Mouse (Mus musculus): ENCODE measurements at regions not wholly inside any gene's neighbourhood (a gene's known extent, or its start where the extent isn't known, plus 50 kb on each side); places are given as distances from the start of the nearest gene placed in this dataset.

DNA sequence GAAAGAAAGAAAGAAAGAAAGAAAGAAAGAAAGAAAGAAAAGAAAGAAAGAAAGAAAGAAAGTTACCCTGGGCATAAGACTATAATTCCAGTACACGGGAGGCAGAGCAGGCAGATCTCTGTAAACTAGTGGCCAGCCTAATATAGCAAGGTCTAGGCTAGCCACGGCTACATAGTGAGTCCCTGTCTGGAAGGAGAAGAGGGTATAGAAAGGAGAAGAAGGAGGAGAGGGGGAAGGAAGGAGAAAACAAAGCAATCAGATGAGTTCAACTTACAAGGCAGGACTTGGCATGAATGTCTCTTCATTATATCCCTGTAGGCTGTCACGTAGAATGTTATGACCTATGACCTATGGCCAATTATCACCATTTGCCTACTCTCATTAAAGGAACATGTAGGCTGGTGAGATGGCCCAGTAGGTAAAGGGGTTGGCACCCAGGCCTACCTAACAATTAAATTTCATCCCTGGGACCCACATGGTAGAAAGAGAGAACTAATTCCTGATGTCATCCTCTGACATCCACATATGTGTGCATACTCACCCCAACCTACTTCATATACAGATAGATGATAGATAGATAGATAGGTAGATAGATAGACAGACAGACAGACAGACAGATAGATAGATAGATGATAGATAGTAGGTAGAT, 78.6 kb upstream of the Lrpprc start:
- Histone ChIP-seq H3K9ac (replicated peaks) (no peak overlapping the region), H3K4me3 (ENCODE audit: low read depth, low read length) (no peak overlapping the region), H3K4me1 (ENCODE audit: insufficient read depth) (no peaks in the 10 kb centered on the region), H3K9me3 (ENCODE audit: low read length) (no peaks in the 10 kb centered on the region), H3K27ac (ENCODE audit: low read depth) (no peak overlapping the region), H3K36me3 (replicated peaks; ENCODE audit: insufficient read depth, low read length) (no peaks in the 10 kb centered on the region), H3K4me2 (ENCODE audit: low read depth, low read length) (no peak overlapping the region), H3K27me3 (ENCODE audit: insufficient read depth, low read length) (no peaks in the 10 kb centered on the region)
- WGBS (ENCODE audit: insufficient replicate concordance) = 83% methylated on average over 3 of the region's 3 CpGs
- no peak for ATAC-seq
- TF ChIP-seq CTCF (IDR thresholded peaks at IDR 0.05; ENCODE audit: low read depth) = no peak
- no peak for TF ChIP-seq EP300 (IDR thresholded peaks at IDR 0.05; ENCODE audit: low read depth)
- DNase-seq = no peak

DNA sequence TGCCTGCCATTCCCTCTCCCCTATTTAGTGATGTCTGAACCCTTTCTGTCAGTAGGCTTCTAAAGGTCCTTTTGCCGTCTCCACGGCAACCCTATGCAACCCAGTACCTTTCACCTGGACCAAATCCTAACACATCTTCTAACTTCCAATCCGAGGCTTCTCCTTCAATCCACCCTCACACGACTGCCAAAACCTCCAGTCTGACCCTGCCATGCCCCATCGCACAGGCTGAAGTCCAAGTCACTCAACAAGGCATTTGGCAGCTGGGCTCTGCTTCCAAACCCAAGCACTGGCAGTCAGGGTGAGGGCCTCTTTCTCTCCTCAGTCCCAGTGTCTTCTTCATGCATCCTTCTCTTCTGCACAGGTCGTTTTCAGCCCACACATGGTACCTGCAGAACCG, 83.0 kb upstream of the Lrpprc start:
- Histone ChIP-seq H3K4me2 (ENCODE audit: low read depth, low read length) (no peak overlapping the region), H3K27me3 (ENCODE audit: insufficient read depth, low read length) (no peaks in the 10 kb centered on the region), H3K9ac (replicated peaks) (no peak overlapping the region), H3K4me3 (ENCODE audit: low read depth, low read length) (no peak overlapping the region), H3K36me3 (replicated peaks; ENCODE audit: insufficient read depth, low read length) (no peaks in the 10 kb centered on the region), H3K4me1 (ENCODE audit: insufficient read depth) (peaks cover 10% of the 10 kb centered on the region), H3K27ac (ENCODE audit: low read depth) (peak overlapping the region; percentile 71), H3K9me3 (ENCODE audit: low read length) (no peaks in the 10 kb centered on the region)
- DNase-seq (peak; percentile 57), ATAC-seq (peak; percentile 89)
- TF ChIP-seq EP300 (IDR thresholded peaks at IDR 0.05; ENCODE audit: low read depth) (peak; percentile 84), CTCF (IDR thresholded peaks at IDR 0.05; ENCODE audit: low read depth) (no peak)
- WGBS (ENCODE audit: insufficient replicate concordance) = 79% methylated on average over 7 of the region's 7 CpGs

DNA sequence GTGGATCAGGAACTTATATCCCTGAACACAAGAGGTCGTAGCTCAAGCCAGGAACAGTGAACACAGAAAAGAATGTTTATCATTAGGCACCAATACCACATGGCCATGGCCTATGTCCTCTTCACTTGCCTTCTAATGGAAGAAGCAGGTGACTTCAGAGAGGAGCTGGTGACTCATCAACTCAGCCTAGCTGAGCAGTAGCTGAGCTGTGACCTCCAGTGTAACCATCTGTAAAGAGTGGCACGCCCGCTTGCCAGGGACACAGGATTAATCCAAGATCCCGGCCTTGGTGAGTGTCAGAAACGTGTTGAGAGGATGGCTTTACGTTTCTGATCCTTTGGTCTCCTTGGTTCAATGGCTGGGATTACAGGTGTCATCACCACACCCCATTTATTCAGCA, 82.0 kb upstream of the Ppm1b start:
- 65% methylated on average over 6 of the region's 6 CpGs for WGBS (ENCODE audit: insufficient replicate concordance)
- Histone ChIP-seq H3K36me3 (replicated peaks; ENCODE audit: insufficient read depth, low read length) (no peaks in the 10 kb centered on the region), H3K27ac (ENCODE audit: low read depth) (peak overlapping the region; percentile 71; the same call in 1 of the 2 replicates), H3K9ac (replicated peaks) (no peak overlapping the region), H3K27me3 (ENCODE audit: insufficient read depth, low read length) (no peaks in the 10 kb centered on the region), H3K4me2 (ENCODE audit: low read depth, low read length) (no peak overlapping the region), H3K4me3 (ENCODE audit: low read depth, low read length) (no peak overlapping the region), H3K4me1 (ENCODE audit: insufficient read depth) (peaks cover 12% of the 10 kb centered on the region), H3K9me3 (ENCODE audit: low read length) (no peaks in the 10 kb centered on the region)
- TF ChIP-seq EP300 (IDR thresholded peaks at IDR 0.05; ENCODE audit: low read depth) (no peak), CTCF (IDR thresholded peaks at IDR 0.05; ENCODE audit: low read depth) (no peak)
- no peak for DNase-seq
- ATAC-seq = no peak

DNA sequence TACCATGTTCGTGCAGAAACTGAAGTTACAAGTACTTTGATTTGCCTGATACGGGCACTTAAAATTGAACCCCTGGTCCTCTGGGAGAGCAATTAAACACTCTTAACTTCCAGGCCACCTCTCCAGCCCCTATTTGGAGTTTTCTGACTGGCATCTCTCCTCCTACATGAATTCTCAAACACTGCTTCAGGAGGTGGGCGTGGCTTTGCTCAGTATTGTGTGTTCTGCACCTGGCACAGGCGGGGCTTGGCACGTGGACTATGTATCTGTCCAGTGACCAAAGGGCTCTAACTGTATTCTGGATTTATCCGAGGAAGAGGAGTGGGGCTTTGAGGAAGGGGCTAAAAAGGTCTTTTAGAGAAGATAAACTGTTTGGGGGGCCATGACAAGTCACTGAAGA, 81.5 kb upstream of the Ppm1b start:
- no peak for ATAC-seq
- H3K36me3 ChIP-seq (replicated peaks; ENCODE audit: insufficient read depth, low read length) = no peaks in the 10 kb centered on the region
- no peaks in the 10 kb centered on the region for H3K9me3 ChIP-seq (ENCODE audit: low read length)
- H3K4me3 ChIP-seq (ENCODE audit: low read depth, low read length) = no peak overlapping the region
- 69% methylated on average over 6 of the region's 6 CpGs for WGBS (ENCODE audit: insufficient replicate concordance)
- H3K9ac ChIP-seq (replicated peaks) = no peak overlapping the region
- H3K27ac ChIP-seq (ENCODE audit: low read depth) = no peak overlapping the region
- no peak overlapping the region for H3K4me2 ChIP-seq (ENCODE audit: low read depth, low read length)
- TF ChIP-seq CTCF (IDR thresholded peaks at IDR 0.05; ENCODE audit: low read depth) = no peak
- TF ChIP-seq EP300 (IDR thresholded peaks at IDR 0.05; ENCODE audit: low read depth) = no peak
- H3K27me3 ChIP-seq (ENCODE audit: insufficient read depth, low read length) = no peaks in the 10 kb centered on the region
- DNase-seq = no peak
- peaks cover 15% of the 10 kb centered on the region for H3K4me1 ChIP-seq (ENCODE audit: insufficient read depth)

DNA sequence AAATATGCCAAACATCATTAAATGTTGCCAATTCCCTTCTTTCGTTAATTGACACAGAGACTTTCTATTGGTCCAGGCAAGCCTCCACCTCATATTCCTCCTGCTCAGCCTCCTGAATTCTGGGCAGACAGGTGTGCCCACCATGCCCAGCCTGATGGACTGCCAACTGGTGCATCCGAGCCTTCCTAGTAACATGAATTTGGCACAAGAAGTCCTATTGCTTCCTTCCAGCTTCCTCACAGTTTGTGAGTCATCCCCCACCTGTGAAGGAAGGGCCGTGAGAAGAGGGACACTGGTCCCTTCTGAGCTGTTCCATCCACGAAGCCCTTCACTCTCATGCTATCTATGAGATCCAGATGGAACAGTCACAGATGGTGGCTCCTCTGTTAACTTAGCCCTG, 80.5 kb upstream of the Ppm1b start:
- Histone ChIP-seq H3K4me2 (ENCODE audit: low read depth, low read length) (no peak overlapping the region), H3K27me3 (ENCODE audit: insufficient read depth, low read length) (no peaks in the 10 kb centered on the region), H3K9me3 (ENCODE audit: low read length) (no peaks in the 10 kb centered on the region), H3K9ac (replicated peaks) (no peak overlapping the region), H3K4me1 (ENCODE audit: insufficient read depth) (peaks cover 20% of the 10 kb centered on the region), H3K36me3 (replicated peaks; ENCODE audit: insufficient read depth, low read length) (no peaks in the 10 kb centered on the region), H3K4me3 (ENCODE audit: low read depth, low read length) (no peak overlapping the region), H3K27ac (ENCODE audit: low read depth) (no peak overlapping the region)
- ATAC-seq (no peak), DNase-seq (no peak)
- 74% methylated on average over 4 of the region's 4 CpGs for WGBS (ENCODE audit: insufficient replicate concordance)
- TF ChIP-seq CTCF (IDR thresholded peaks at IDR 0.05; ENCODE audit: low read depth) (no peak), EP300 (IDR thresholded peaks at IDR 0.05; ENCODE audit: low read depth) (no peak)

DNA sequence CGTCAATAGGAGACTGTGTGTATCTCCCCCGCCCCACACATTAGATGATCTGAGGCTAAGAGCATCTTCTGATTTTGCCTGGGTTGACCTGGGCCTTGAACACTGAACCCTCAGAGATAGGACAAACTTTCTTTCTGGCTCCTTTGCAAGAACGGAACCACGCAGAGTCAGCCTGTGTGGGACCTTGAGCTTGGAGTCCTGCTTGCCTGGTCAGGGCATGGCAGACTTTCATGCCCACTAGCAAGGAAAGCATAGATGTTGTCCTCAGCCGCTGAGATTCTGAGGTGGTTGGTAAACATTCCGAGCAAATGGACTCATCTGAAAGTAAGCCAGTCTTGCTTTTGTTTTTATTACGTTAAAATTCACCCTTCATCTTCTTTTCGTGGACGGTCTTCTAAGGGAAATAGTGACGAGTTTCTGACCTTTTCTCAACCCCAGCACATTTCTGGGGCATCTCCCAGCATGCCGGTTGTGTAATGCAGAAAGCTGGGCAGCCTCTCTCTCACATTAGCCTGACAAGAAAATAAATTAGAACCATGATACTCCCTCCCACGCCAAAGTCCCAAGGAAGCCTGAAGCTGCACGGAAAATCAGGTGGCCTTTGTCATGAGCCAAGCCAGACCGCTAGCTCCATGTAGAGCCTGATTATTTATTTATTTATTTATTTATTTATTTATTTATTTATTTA, 79.2 kb upstream of the Ppm1b start:
- Histone ChIP-seq H3K4me3 (ENCODE audit: low read depth, low read length) (no peak overlapping the region), H3K27ac (ENCODE audit: low read depth) (no peak overlapping the region), H3K27me3 (ENCODE audit: insufficient read depth, low read length) (no peaks in the 10 kb centered on the region), H3K4me2 (ENCODE audit: low read depth, low read length) (no peak overlapping the region), H3K9me3 (ENCODE audit: low read length) (no peaks in the 10 kb centered on the region), H3K9ac (replicated peaks) (no peak overlapping the region; the same call in 1 of the 2 replicates), H3K36me3 (replicated peaks; ENCODE audit: insufficient read depth, low read length) (no peaks in the 10 kb centered on the region), H3K4me1 (ENCODE audit: insufficient read depth) (peaks cover 20% of the 10 kb centered on the region)
- WGBS (ENCODE audit: insufficient replicate concordance) = 66% methylated on average over 14 of the region's 14 CpGs
- ATAC-seq (no peak), DNase-seq (no peak)
- TF ChIP-seq CTCF (IDR thresholded peaks at IDR 0.05; ENCODE audit: low read depth) (no peak), EP300 (IDR thresholded peaks at IDR 0.05; ENCODE audit: low read depth) (no peak)
